Mouse (Mus musculus): ENCODE measurements at regions not wholly inside any gene's neighbourhood (a gene's known extent, or its start where the extent isn't known, plus 50 kb on each side); places are given as distances from the start of the nearest gene placed in this dataset.

DNA sequence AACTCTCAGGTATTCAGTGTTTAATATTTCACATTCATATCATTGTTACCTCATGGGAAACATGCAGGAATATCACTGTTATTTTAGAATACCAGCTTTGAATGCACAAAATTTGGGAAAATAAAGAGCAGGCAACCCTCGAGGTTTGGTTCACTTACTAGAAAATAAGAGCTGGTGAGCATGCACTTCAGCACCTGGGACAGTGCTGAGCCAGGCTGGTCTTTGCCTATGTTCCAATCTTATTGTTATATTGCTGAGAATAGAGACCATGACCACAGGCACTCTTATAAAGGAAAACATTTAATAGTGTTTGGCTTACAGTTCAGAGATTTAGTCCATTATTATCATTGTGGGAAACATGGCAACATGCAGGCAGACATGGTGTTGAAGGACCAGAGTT, 92.9 kb upstream of the Rbfox1 start:
- H3K36me3 ChIP-seq (ENCODE audit: insufficient read depth, low read length) = no peaks in the 10 kb centered on the region
- no peak overlapping the region for H3K9ac ChIP-seq (ENCODE audit: low read depth, low read length)
- ATAC-seq (replicated peaks; ENCODE audit: low FRiP score, low read depth) = no peak
- no peak for TF ChIP-seq CTCF (IDR thresholded peaks at IDR 0.05; ENCODE audit: low read depth)
- H3K4me2 ChIP-seq (ENCODE audit: low read length) = no peak overlapping the region
- WGBS = 29% methylated on average over 1 of the region's 1 CpGs
- no peak overlapping the region for H3K27ac ChIP-seq
- no peaks in the 10 kb centered on the region for H3K4me1 ChIP-seq (replicated peaks; ENCODE audit: insufficient read depth, low read length)
- peak; percentile 32 for DNase-seq (ENCODE audit: low spot score)
- H3K9me3 ChIP-seq (replicated peaks; ENCODE audit: low read length) = no peaks in the 10 kb centered on the region
- H3K27me3 ChIP-seq (ENCODE audit: insufficient read depth, low read length) = no peaks in the 10 kb centered on the region
- no peak overlapping the region for H3K4me3 ChIP-seq (replicated peaks; ENCODE audit: low read depth, low read length)

DNA sequence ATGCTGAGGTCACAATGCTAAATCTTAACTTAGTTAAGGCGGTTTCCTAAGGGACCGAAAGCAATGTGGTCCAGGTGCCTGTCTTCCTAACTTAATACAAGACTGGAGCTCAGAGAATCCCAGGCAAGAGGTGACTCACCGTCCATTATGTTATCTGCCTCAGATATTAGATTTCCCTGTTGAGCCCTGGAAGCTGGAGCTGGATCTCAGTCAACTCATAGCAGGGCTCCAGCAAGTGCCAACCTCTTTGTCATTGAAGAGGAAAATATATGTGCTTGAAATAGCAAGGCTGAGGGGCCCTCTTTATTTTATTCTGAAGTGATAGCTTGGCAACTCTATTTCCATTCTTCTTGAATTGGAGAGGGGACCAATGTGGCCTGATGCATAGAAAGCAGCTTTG, 95.0 kb upstream of the Rbfox1 start:
- no peaks in the 10 kb centered on the region for H3K9me3 ChIP-seq (replicated peaks; ENCODE audit: low read length)
- no peaks in the 10 kb centered on the region for H3K4me1 ChIP-seq (replicated peaks; ENCODE audit: insufficient read depth, low read length)
- no peak overlapping the region for H3K27ac ChIP-seq
- H3K4me3 ChIP-seq (replicated peaks; ENCODE audit: low read depth, low read length) = no peak overlapping the region
- no peaks in the 10 kb centered on the region for H3K27me3 ChIP-seq (ENCODE audit: insufficient read depth, low read length)
- H3K36me3 ChIP-seq (ENCODE audit: insufficient read depth, low read length) = no peaks in the 10 kb centered on the region
- WGBS = 83% methylated on average over 3 of the region's 3 CpGs
- no peak for TF ChIP-seq CTCF (IDR thresholded peaks at IDR 0.05; ENCODE audit: low read depth)
- no peak overlapping the region for H3K4me2 ChIP-seq (ENCODE audit: low read length)
- H3K9ac ChIP-seq (ENCODE audit: low read depth, low read length) = no peak overlapping the region
- no peak for ATAC-seq (replicated peaks; ENCODE audit: low FRiP score, low read depth)
- DNase-seq (ENCODE audit: low spot score) = no peak

DNA sequence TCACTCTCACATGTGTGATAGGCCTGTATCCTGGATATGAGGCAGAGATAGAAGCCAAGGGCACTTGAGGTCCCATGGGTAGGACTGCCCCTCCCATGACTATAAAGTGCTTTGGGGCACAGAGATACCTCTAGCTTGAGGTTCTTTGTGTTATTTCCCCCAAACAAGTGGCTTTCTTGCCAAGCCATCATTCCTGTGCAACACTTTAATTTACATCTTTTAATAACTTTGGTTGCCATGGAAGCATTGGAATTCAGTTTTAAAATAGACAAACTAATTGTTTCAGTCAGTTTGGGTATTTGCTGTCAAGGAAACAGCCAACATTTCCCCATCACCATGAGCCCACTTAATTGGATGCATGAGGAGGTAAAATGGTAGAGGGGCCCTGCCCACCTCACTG, 97.9 kb upstream of the Rbfox1 start:
- Histone ChIP-seq H3K4me3 (replicated peaks; ENCODE audit: low read depth, low read length) (no peak overlapping the region), H3K9ac (ENCODE audit: low read depth, low read length) (no peak overlapping the region), H3K27me3 (ENCODE audit: insufficient read depth, low read length) (no peaks in the 10 kb centered on the region), H3K4me2 (ENCODE audit: low read length) (no peak overlapping the region), H3K27ac (no peak overlapping the region), H3K36me3 (ENCODE audit: insufficient read depth, low read length) (no peaks in the 10 kb centered on the region), H3K9me3 (replicated peaks; ENCODE audit: low read length) (no peaks in the 10 kb centered on the region), H3K4me1 (replicated peaks; ENCODE audit: insufficient read depth, low read length) (no peaks in the 10 kb centered on the region)
- no peak for TF ChIP-seq CTCF (IDR thresholded peaks at IDR 0.05; ENCODE audit: low read depth)
- DNase-seq (ENCODE audit: low spot score) (no peak), ATAC-seq (replicated peaks; ENCODE audit: low FRiP score, low read depth) (no peak)

DNA sequence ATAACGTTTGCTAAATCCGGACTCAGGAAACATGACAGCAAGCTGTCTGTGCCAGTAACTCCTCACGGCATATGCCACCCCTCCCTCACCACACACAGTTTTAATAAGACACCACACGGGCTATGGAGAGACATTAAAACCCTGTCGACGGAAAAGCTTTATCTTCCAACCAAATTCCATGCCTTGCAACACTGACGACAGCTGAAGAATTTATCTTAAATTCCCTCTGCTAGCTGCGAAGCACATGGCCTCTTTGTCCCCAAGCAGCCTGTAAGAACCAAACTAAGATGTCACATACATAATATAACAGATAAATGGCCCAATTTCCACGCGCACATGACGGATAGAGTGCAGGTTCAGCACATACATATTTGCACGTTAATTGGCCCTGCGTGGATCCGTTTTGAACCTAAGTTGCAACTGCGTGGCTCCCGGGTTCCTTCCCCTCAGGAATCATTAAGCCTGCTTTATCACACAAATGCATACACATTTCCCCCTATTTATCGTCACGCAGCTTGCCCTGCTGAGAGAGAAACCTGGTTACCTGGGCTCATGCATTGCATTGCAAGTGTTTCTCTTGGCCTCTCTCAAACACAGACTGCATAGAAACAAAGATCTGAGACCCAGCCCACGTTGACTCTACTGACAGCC, 118.3 kb upstream of the Rbfox1 start:
- Histone ChIP-seq H3K9ac (ENCODE audit: low read depth, low read length) (no peak overlapping the region), H3K36me3 (ENCODE audit: insufficient read depth, low read length) (no peaks in the 10 kb centered on the region), H3K4me3 (replicated peaks; ENCODE audit: low read depth, low read length) (no peak overlapping the region), H3K4me1 (replicated peaks; ENCODE audit: insufficient read depth, low read length) (no peaks in the 10 kb centered on the region), H3K27ac (no peak overlapping the region), H3K9me3 (replicated peaks; ENCODE audit: low read length) (no peaks in the 10 kb centered on the region), H3K4me2 (ENCODE audit: low read length) (no peak overlapping the region), H3K27me3 (ENCODE audit: insufficient read depth, low read length) (no peaks in the 10 kb centered on the region)
- TF ChIP-seq CTCF (IDR thresholded peaks at IDR 0.05; ENCODE audit: low read depth) = no peak
- DNase-seq (ENCODE audit: low spot score) = no peak
- WGBS = 83% methylated on average over 19 of the region's 19 CpGs
- no peak for ATAC-seq (replicated peaks; ENCODE audit: low FRiP score, low read depth)

DNA sequence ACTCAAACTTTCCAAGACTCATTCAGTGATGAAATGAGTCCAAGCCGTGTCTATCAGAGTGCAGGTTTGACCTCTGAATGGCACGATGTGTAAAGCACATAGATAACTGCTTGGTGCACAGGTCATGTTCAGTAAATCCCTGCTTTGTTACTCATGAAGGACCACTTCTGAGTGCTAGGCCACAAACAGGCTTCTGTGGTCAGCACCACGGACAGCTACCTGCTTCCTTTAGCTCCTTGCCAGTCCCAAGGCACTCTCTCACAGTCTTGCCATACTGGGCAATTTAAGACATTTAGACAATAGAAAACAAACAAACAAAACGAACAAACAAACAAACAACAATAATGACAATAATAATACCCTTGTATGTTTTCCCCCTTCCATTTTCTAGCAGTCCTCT, 120.0 kb upstream of the Rbfox1 start:
- Histone ChIP-seq H3K4me3 (replicated peaks; ENCODE audit: low read depth, low read length) (no peak overlapping the region), H3K4me2 (ENCODE audit: low read length) (no peak overlapping the region), H3K9me3 (replicated peaks; ENCODE audit: low read length) (no peaks in the 10 kb centered on the region), H3K27me3 (ENCODE audit: insufficient read depth, low read length) (no peaks in the 10 kb centered on the region), H3K27ac (no peak overlapping the region), H3K9ac (ENCODE audit: low read depth, low read length) (no peak overlapping the region), H3K4me1 (replicated peaks; ENCODE audit: insufficient read depth, low read length) (no peaks in the 10 kb centered on the region), H3K36me3 (ENCODE audit: insufficient read depth, low read length) (no peaks in the 10 kb centered on the region)
- 20% methylated on average over 4 of the region's 4 CpGs for WGBS
- no peak for ATAC-seq (replicated peaks; ENCODE audit: low FRiP score, low read depth)
- no peak for TF ChIP-seq CTCF (IDR thresholded peaks at IDR 0.05; ENCODE audit: low read depth)
- peak; percentile 79 for DNase-seq (ENCODE audit: low spot score)

DNA sequence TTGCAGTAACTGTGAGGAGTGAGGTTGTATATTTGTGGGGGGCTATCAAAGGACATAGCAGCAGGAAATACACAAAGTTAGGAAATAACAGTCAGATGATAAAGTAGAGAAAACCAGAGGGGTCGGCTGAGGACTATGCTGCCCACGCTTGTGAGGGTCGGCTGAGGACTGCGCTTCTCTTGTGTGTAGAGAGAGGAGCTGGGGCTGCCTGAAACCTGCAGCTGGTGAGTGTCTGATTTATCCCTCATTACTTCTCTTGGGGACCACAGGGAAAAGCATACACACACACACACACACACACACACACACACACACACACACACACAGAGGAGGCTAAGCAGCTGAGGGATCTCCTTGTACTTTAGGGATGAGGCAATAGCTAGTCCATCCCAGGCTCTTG, 124.3 kb upstream of the Rbfox1 start:
- Histone ChIP-seq H3K27me3 (ENCODE audit: insufficient read depth, low read length) (no peaks in the 10 kb centered on the region), H3K9me3 (replicated peaks; ENCODE audit: low read length) (no peaks in the 10 kb centered on the region), H3K4me3 (replicated peaks; ENCODE audit: low read depth, low read length) (no peak overlapping the region), H3K9ac (ENCODE audit: low read depth, low read length) (no peak overlapping the region), H3K4me2 (ENCODE audit: low read length) (no peak overlapping the region), H3K27ac (no peak overlapping the region), H3K36me3 (ENCODE audit: insufficient read depth, low read length) (no peaks in the 10 kb centered on the region), H3K4me1 (replicated peaks; ENCODE audit: insufficient read depth, low read length) (no peaks in the 10 kb centered on the region)
- TF ChIP-seq CTCF (IDR thresholded peaks at IDR 0.05; ENCODE audit: low read depth) = no peak
- DNase-seq (ENCODE audit: low spot score) = no peak
- 79% methylated on average over 4 of the region's 4 CpGs for WGBS
- ATAC-seq (replicated peaks; ENCODE audit: low FRiP score, low read depth) = no peak

DNA sequence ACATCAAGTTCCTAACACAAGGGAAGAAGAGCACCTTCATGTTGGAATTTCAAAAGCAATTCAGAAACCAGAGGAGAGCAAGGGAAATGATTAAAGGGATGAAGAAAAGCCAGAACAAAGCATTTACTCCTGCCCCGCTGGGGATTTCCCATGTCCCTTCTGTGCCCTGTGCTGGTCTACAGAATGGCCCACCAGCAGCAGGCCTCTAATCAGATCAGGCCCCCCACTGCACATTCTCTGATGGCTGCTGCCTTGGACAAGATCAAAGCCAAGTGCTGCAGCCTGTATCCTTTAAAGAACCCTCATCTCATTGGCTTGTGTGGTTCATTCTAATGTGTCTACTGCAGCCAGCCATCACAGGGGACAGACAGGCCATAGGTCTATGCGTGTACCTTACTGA, 126.1 kb upstream of the Rbfox1 start:
- DNase-seq (ENCODE audit: low spot score) (no peak), ATAC-seq (replicated peaks; ENCODE audit: low FRiP score, low read depth) (no peak)
- TF ChIP-seq CTCF (IDR thresholded peaks at IDR 0.05; ENCODE audit: low read depth) = no peak
- no peak overlapping the region for H3K4me2 ChIP-seq (ENCODE audit: low read length)
- H3K4me3 ChIP-seq (replicated peaks; ENCODE audit: low read depth, low read length) = no peak overlapping the region
- H3K4me1 ChIP-seq (replicated peaks; ENCODE audit: insufficient read depth, low read length) = no peaks in the 10 kb centered on the region
- WGBS = 88% methylated on average over 2 of the region's 2 CpGs
- no peak overlapping the region for H3K9ac ChIP-seq (ENCODE audit: low read depth, low read length)
- no peaks in the 10 kb centered on the region for H3K9me3 ChIP-seq (replicated peaks; ENCODE audit: low read length)
- no peak overlapping the region for H3K27ac ChIP-seq
- H3K36me3 ChIP-seq (ENCODE audit: insufficient read depth, low read length) = no peaks in the 10 kb centered on the region
- no peaks in the 10 kb centered on the region for H3K27me3 ChIP-seq (ENCODE audit: insufficient read depth, low read length)
